Mouse (Mus musculus): ENCODE results near the gene Herc4.

- TF ChIP-seq CTCF (IDR thresholded peaks at IDR 0.05; ENCODE audit: low read depth) (no peak), EP300 (IDR thresholded peaks at IDR 0.05; ENCODE audit: low read depth) (no peak)
These were observed 22.4 kb upstream of the Herc4 start for GRCm38 (mm10) chr10:63221081-63221783.
